Mouse (Mus musculus): ENCODE data around the gene Abracl. TPM values are rescaled to one million over a fixed set of nuclear protein-coding genes. Genes with fewer than 3 reads are reported as not detected.

Abracl gene
- polyA plus RNA-seq, 1 experiment from 2014 or later, result 186 TPM

- no peak overlapping the region for H3K27ac ChIP-seq (ENCODE audit: low read length)
- no peaks in the 10 kb centered on the region for H3K27me3 ChIP-seq (ENCODE audit: control insufficient read depth, insufficient read depth, low read length)
- no peak overlapping the region for H3K4me3 ChIP-seq (ENCODE audit: low read depth, low read length)
- WGBS, result 71% methylated on average over 6 of the region's 6 CpGs
- ATAC-seq (ENCODE audit: insufficient number of reproducible peaks, insufficient read depth, low FRiP score, low read depth), result no peak
- H3K4me1 ChIP-seq (ENCODE audit: control insufficient read depth, insufficient read depth, low read length), result no peaks in the 10 kb centered on the region
- H3K4me2 ChIP-seq (replicated peaks; ENCODE audit: low read depth, low read length), result no peak overlapping the region
- no peaks in the 10 kb centered on the region for H3K9me3 ChIP-seq (ENCODE audit: control insufficient read depth, low read depth, low read length)
- H3K9ac ChIP-seq (replicated peaks; ENCODE audit: low read depth, low read length), result no peak overlapping the region
- no peaks in the 10 kb centered on the region for H3K36me3 ChIP-seq (ENCODE audit: control insufficient read depth, insufficient read depth, low read length)
These were observed 34.0 kb downstream of the Abracl start for GRCm38 (mm10) chr10:17989136-17989535.

DNA sequence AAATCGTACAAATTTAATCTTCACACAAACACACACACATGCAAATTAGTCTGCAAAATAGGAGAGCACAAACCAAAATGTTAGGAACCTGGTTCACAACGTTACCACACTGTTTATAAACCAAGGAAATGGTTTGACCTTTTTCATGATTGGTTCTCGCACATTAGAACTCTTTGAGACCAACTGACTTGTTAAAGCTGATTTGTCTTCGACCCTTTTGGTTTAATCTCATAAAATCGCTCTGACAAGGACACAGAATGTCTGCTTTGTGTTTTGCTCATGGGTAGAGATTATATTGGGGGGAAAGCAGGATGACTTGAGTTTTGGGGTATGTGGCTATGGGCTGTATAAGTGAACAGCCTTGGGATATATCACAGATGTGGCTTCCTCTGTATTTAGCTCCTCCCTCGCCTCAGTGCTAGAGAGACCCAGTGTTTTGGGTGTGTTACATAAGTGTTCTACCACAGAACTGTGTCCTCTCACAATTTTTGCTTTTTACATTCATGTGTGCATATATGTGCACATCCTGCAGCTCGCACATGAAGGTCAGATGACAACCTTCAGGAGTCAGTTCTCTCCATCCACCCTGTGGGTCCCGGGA lies 35.2 kb downstream of the Abracl start:
- Histone ChIP-seq H3K27me3 (ENCODE audit: control insufficient read depth, insufficient read depth, low read length) (no peaks in the 10 kb centered on the region), H3K9ac (replicated peaks; ENCODE audit: low read depth, low read length) (no peak overlapping the region), H3K4me1 (ENCODE audit: control insufficient read depth, insufficient read depth, low read length) (no peaks in the 10 kb centered on the region), H3K4me3 (ENCODE audit: low read depth, low read length) (no peak overlapping the region), H3K4me2 (replicated peaks; ENCODE audit: low read depth, low read length) (no peak overlapping the region), H3K36me3 (ENCODE audit: control insufficient read depth, insufficient read depth, low read length) (no peaks in the 10 kb centered on the region), H3K27ac (ENCODE audit: low read length) (no peak overlapping the region), H3K9me3 (ENCODE audit: control insufficient read depth, low read depth, low read length) (no peaks in the 10 kb centered on the region)
- no peak for ATAC-seq (ENCODE audit: insufficient number of reproducible peaks, insufficient read depth, low FRiP score, low read depth)
- 80% methylated on average over 8 of the region's 8 CpGs for WGBS

DNA sequence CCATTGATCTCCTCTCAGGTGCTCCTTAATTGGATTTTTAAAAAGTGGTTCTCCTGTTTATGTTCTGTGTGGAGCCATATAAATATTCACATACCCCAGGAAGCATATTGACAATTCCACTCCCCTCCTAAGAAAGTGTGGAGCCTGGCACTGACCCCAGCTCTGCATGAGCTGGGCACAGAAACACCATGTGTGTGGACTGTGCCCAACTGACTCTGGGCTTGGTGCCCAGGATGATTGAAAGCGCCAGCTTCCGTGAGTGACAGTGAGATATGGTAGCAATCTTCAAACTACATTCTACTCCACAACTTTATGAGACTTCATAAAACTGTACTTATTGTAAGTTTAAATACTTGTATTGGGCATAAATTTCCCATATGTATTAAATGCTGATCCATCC lies 39.8 kb downstream of the Abracl start:
- Histone ChIP-seq H3K4me3 (ENCODE audit: low read depth, low read length) (no peak overlapping the region), H3K9me3 (ENCODE audit: control insufficient read depth, low read depth, low read length) (no peaks in the 10 kb centered on the region), H3K27ac (ENCODE audit: low read length) (no peak overlapping the region), H3K9ac (replicated peaks; ENCODE audit: low read depth, low read length) (no peak overlapping the region), H3K4me1 (ENCODE audit: control insufficient read depth, insufficient read depth, low read length) (no peaks in the 10 kb centered on the region), H3K27me3 (ENCODE audit: control insufficient read depth, insufficient read depth, low read length) (no peaks in the 10 kb centered on the region), H3K36me3 (ENCODE audit: control insufficient read depth, insufficient read depth, low read length) (no peaks in the 10 kb centered on the region), H3K4me2 (replicated peaks; ENCODE audit: low read depth, low read length) (no peak overlapping the region)
- ATAC-seq (ENCODE audit: insufficient number of reproducible peaks, insufficient read depth, low FRiP score, low read depth), result no peak
- 97% methylated on average over 2 of the region's 2 CpGs for WGBS

DNA sequence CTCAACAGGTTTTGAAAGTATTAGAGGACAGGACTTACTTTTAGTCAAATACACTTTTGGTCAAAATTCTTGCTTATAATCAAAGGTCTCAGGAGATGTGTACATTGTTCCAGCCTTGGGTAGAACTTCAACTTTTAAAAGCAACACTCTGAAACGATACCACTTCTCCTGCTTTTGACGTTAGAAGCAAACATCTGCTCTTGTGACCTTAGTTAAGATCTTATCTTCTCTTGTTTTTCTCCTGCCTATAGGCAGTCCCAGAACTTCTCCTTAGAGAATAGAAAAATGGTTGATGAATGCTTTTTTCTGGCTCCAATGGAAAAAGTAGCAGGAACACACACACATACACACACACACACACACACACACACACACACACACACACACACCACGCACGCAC lies 57.0 kb downstream of the Abracl start:
- no peaks in the 10 kb centered on the region for H3K27me3 ChIP-seq (ENCODE audit: control insufficient read depth, insufficient read depth, low read length)
- no peak overlapping the region for H3K9ac ChIP-seq (replicated peaks; ENCODE audit: low read depth, low read length)
- H3K9me3 ChIP-seq (ENCODE audit: control insufficient read depth, low read depth, low read length), result no peaks in the 10 kb centered on the region
- H3K4me1 ChIP-seq (ENCODE audit: control insufficient read depth, insufficient read depth, low read length), result no peaks in the 10 kb centered on the region
- 47% methylated on average over 4 of the region's 4 CpGs for WGBS
- no peaks in the 10 kb centered on the region for H3K36me3 ChIP-seq (ENCODE audit: control insufficient read depth, insufficient read depth, low read length)
- no peak for ATAC-seq (ENCODE audit: insufficient number of reproducible peaks, insufficient read depth, low FRiP score, low read depth)
- no peak overlapping the region for H3K4me3 ChIP-seq (ENCODE audit: low read depth, low read length)
- H3K27ac ChIP-seq (ENCODE audit: low read length), result no peak overlapping the region
- no peak overlapping the region for H3K4me2 ChIP-seq (replicated peaks; ENCODE audit: low read depth, low read length)

Other genes with a start within 250 kb of the Abracl start
- gene Txlnb, start 227.1 kb downstream of the Abracl start, polyA plus RNA-seq (2014; fragmentation: Nextera tagmentation; extraction: Ambion mirVana), result 0.77 and 1.2 TPM in 2 replicates
- gene Heca, start 75.2 kb downstream of the Abracl start, polyA plus RNA-seq (2014; fragmentation: Nextera tagmentation; extraction: Ambion mirVana), result 5.2 and 6.7 TPM in 2 replicates
- gene Reps1, start 32.6 kb upstream of the Abracl start, polyA plus RNA-seq (2014; fragmentation: Nextera tagmentation; extraction: Ambion mirVana), result 20.7 and 26.7 TPM in 2 replicates
- 0.26 TPM in 1 of 2 replicates, not detected in the other for gene Ect2l, start 187.6 kb upstream of the Abracl start, polyA plus RNA-seq (2014; fragmentation: Nextera tagmentation; extraction: Ambion mirVana)
- 11.1 and 14.5 TPM in 2 replicates for gene Ccdc28a, start 211.7 kb upstream of the Abracl start, polyA plus RNA-seq (2014; fragmentation: Nextera tagmentation; extraction: Ambion mirVana)